Mouse (Mus musculus) cerebellum, adult 2 months (tissue): ENCODE measurements around the gene Fthl17a.

Experiments
- CTCF ChIP-seq: fragments of 200-500 bp; IDR thresholded peaks from 2 replicates; pipeline ENCODE4 v1.5.1; 2011; ENCODE audit warnings: low read depth, mild to moderate bottlenecking, control low read depth, low read length, moderate library complexity, borderline replicate concordance; ENCODE audit not compliant: insufficient read depth
- POLR2A ChIP-seq: fragments of 200-500 bp; IDR thresholded peaks from 2 replicates; pipeline ENCODE4 v1.6.1; 2011; ENCODE audit warnings: low read length, control low read depth, borderline replicate concordance; ENCODE audit not compliant: insufficient read depth

DNA sequence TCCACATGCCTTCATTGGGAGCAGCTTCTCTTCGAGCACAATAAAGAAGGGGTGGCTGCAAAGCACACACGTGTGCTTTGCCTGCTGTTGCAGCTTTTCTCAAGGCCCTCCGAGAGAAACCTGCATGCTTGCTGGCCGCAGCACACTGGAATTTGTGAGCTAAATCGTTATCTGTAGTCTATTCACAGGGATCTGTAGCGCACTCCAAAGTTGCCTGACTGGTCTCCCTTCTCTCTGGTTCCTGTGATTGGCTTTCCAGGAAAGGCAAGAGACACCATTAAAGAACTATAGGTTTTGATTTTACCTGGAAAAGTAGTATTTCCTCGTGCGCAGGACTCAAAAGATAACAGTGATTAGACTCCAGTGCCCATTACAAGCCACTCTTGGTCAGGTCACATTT, 22.3 kb downstream of the Fthl17a start:
- TF ChIP-seq POLR2A (no peak), CTCF (no peak)
